Mouse (Mus musculus): ENCODE data around the gene Ptpn21. TPM values are rescaled to one million over a fixed set of nuclear protein-coding genes. Genes with fewer than 3 reads are reported as not detected.
A peak's percentile ranks its signal among the peaks of the same experiment; 100 is the strongest.

Gene Ptpn21
- polyA plus RNA-seq, 1 experiment from 2014 or later, result 4.0 TPM

- no peaks in the 10 kb centered on the region for H3K9me3 ChIP-seq (replicated peaks; ENCODE audit: control insufficient read depth, low read length, poor library complexity, severe bottlenecking)
- 96% methylated on average over 7 of the region's 7 CpGs for WGBS
- ATAC-seq, result no peak
- peaks cover 21% of the 10 kb centered on the region for H3K36me3 ChIP-seq (ENCODE audit: control insufficient read depth, insufficient read depth, low read length)
- no peak overlapping the region for H3K4me3 ChIP-seq (ENCODE audit: low read depth, low read length)
- H3K9ac ChIP-seq (ENCODE audit: low read depth, low read length), result no peak overlapping the region
- no peaks in the 10 kb centered on the region for H3K4me1 ChIP-seq (ENCODE audit: control insufficient read depth, insufficient read depth, low read length)
- no peaks in the 10 kb centered on the region for H3K27me3 ChIP-seq (ENCODE audit: control insufficient read depth, insufficient read depth, low read depth, low read length)
- no peak overlapping the region for H3K27ac ChIP-seq (ENCODE audit: low read length)
- no peak overlapping the region for H3K4me2 ChIP-seq (ENCODE audit: low read length)
Observed at GRCm38 (mm10) chr12:98662617-98663016, 74.6 kb downstream of the Ptpn21 start.

DNA sequence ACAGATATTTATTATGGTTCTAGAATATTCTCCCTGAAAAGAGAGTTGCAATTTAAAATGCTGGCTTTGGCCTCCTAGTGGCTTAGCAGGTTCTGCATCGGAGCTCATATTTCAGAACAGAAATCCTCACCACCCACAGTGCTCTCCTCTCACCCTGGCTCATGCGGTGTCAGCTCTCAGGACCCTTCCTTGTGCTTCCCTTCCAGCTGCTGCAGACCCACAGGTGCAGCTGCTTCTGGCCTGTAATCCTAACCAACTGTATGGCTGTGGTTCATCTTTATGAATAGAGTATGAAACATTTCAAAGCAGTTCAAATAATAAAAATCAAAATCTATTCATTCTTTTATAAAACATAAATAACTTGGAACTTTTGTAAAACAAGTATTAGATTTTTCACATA lies 80.3 kb downstream of the Ptpn21 start:
- Histone ChIP-seq H3K27me3 (ENCODE audit: control insufficient read depth, insufficient read depth, low read depth, low read length) (no peaks in the 10 kb centered on the region), H3K4me1 (ENCODE audit: control insufficient read depth, insufficient read depth, low read length) (no peaks in the 10 kb centered on the region), H3K27ac (ENCODE audit: low read length) (no peak overlapping the region), H3K9ac (ENCODE audit: low read depth, low read length) (no peak overlapping the region), H3K36me3 (ENCODE audit: control insufficient read depth, insufficient read depth, low read length) (peaks cover 12% of the 10 kb centered on the region), H3K9me3 (replicated peaks; ENCODE audit: control insufficient read depth, low read length, poor library complexity, severe bottlenecking) (no peaks in the 10 kb centered on the region), H3K4me2 (ENCODE audit: low read length) (no peak overlapping the region), H3K4me3 (ENCODE audit: low read depth, low read length) (no peak overlapping the region)
- 46% methylated on average over 2 of the region's 2 CpGs for WGBS
- ATAC-seq, result no peak

- ATAC-seq, result no peak
- H3K4me1 ChIP-seq (ENCODE audit: control insufficient read depth, insufficient read depth, low read length), result no peaks in the 10 kb centered on the region
- peaks cover 6% of the 10 kb centered on the region; the same call in 1 of the 2 replicates for H3K36me3 ChIP-seq (ENCODE audit: control insufficient read depth, insufficient read depth, low read length)
- H3K4me2 ChIP-seq (ENCODE audit: low read length), result no peak overlapping the region
- no peak overlapping the region for H3K4me3 ChIP-seq (ENCODE audit: low read depth, low read length)
- H3K27me3 ChIP-seq (ENCODE audit: control insufficient read depth, insufficient read depth, low read depth, low read length), result no peaks in the 10 kb centered on the region
- no peak overlapping the region for H3K27ac ChIP-seq (ENCODE audit: low read length)
- no peaks in the 10 kb centered on the region for H3K9me3 ChIP-seq (replicated peaks; ENCODE audit: control insufficient read depth, low read length, poor library complexity, severe bottlenecking)
- H3K9ac ChIP-seq (ENCODE audit: low read depth, low read length), result no peak overlapping the region
Observed at GRCm38 (mm10) chr12:98644852-98645251, 92.4 kb downstream of the Ptpn21 start.

- ATAC-seq, result peak; percentile 92
- Histone ChIP-seq H3K4me3 (ENCODE audit: low read depth, low read length) (peak overlapping the region; percentile 93), H3K4me1 (ENCODE audit: control insufficient read depth, insufficient read depth, low read length) (peaks cover 13% of the 10 kb centered on the region; the same call in 1 of the 2 replicates), H3K27me3 (ENCODE audit: control insufficient read depth, insufficient read depth, low read depth, low read length) (no peaks in the 10 kb centered on the region), H3K4me2 (ENCODE audit: low read length) (peak overlapping the region; percentile 69), H3K9me3 (replicated peaks; ENCODE audit: control insufficient read depth, low read length, poor library complexity, severe bottlenecking) (peaks cover 3% of the 10 kb centered on the region; the same call in 1 of the 2 replicates), H3K9ac (ENCODE audit: low read depth, low read length) (peak overlapping the region; percentile 86), H3K27ac (ENCODE audit: low read length) (peak overlapping the region; percentile 77), H3K36me3 (ENCODE audit: control insufficient read depth, insufficient read depth, low read length) (peaks cover 7% of the 10 kb centered on the region; the same call in 1 of the 2 replicates)
- 2% methylated on average over 16 of the region's 16 CpGs for WGBS
Observed at GRCm38 (mm10) chr12:98628260-98628970, 108.8 kb downstream of the Ptpn21 start.

DNA sequence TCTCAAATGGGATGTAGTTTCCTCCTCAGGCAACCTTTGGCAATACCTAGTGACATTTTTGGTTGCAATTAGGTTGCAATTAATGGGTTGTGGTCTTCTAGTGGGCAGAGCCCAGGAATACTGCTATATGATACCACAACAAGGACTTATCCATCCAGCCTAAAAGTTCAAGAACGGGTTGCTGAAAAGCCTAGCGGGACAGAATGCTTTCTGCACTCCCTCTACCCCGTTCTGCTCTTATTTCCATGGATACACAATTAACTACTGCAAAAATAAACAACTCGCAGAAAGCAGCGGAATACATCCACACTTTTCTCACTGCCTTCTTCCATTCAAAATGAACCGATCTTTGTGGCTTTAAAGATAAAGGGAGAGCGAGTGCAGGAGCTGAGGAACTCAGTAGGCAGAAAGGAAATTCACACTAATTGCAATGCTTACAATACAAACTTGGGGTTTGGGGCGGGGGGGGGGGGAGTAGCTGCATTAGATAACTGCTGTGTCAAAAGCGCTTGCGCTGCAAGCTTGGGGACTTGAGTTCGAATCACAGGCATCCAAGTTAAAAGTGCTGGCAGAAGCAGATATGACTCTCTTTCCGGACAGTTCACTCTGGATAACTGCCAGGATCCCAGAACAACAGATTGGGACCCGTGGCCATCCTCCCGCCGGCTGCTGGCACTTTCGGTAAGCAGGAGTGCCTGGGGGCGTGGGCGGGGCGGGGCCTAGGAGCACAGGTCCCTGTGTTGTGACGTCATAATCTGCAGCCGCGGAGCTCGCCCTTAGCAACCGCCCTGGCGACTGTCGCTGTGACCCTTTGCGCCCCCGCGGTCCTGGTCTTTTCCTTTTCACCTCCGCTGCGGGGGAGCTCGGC lies 109.6 kb downstream of the Ptpn21 start, which contains the start of gene Spata7:
Gene Spata7 (plus strand): TSS at position 766 of the 868 bp plus-strand sequence.
- H3K27me3 ChIP-seq (ENCODE audit: control insufficient read depth, insufficient read depth, low read depth, low read length), result no peaks in the 10 kb centered on the region
- peak within 1 kb of the TSS; percentile 69 for H3K4me2 ChIP-seq (ENCODE audit: low read length)
- peak within 1 kb of the TSS; percentile 86 for H3K9ac ChIP-seq (ENCODE audit: low read depth, low read length)
- peak within 1 kb of the TSS; percentile 77 for H3K27ac ChIP-seq (ENCODE audit: low read length)
- peaks cover 13% of the 10 kb centered on the region; the same call in 1 of the 2 replicates for H3K4me1 ChIP-seq (ENCODE audit: control insufficient read depth, insufficient read depth, low read length)
- H3K36me3 ChIP-seq (ENCODE audit: control insufficient read depth, insufficient read depth, low read length), result 0 out of 2 replicates have a peak, but pooled peaks cover 4% of the 10 kb centered on the region
- WGBS, result 4% methylated on average over 31 of the region's 32 CpGs
- peak within 1 kb of the TSS; percentile 93 for H3K4me3 ChIP-seq (ENCODE audit: low read depth, low read length)
- H3K9me3 ChIP-seq (replicated peaks; ENCODE audit: control insufficient read depth, low read length, poor library complexity, severe bottlenecking), result peaks cover 3% of the 10 kb centered on the region; the same call in 1 of the 2 replicates
- ATAC-seq, result peak; percentile 92

Other genes starting within 250 kb of the Ptpn21 start
- gene Kcnk10, start 159.1 kb downstream of the Ptpn21 start, polyA plus RNA-seq (2015; fragmentation: Nextera tagmentation; extraction: Ambion mirVana), result 40.7 and 50.0 TPM in 2 replicates
- 35.7 and 37.7 TPM in 2 replicates for gene Spata7, start 109.2 kb downstream of the Ptpn21 start, polyA plus RNA-seq (2015; fragmentation: Nextera tagmentation; extraction: Ambion mirVana)
- 103 and 109 TPM in 2 replicates for gene Zc3h14, start 9.6 kb upstream of the Ptpn21 start, polyA plus RNA-seq (2015; fragmentation: Nextera tagmentation; extraction: Ambion mirVana)
- gene Eml5, start 164.1 kb upstream of the Ptpn21 start, polyA plus RNA-seq (2015; fragmentation: Nextera tagmentation; extraction: Ambion mirVana), result 26.2 and 26.8 TPM in 2 replicates
- 40.9 and 41.1 TPM in 2 replicates for gene Ttc8, start 183.2 kb upstream of the Ptpn21 start, polyA plus RNA-seq (2015; fragmentation: Nextera tagmentation; extraction: Ambion mirVana)